Mouse (Mus musculus) olfactory bulb, adult 2 months (tissue): ENCODE measurements around the gene Pdzd7.

ENCODE experiments used
- CTCF ChIP-seq: fragments of 200-500 bp; IDR thresholded peaks from 2 replicates; pipeline ENCODE4 v1.5.1; 2012; ENCODE audit warnings: low read depth, mild to moderate bottlenecking, low read length, moderate library complexity; ENCODE audit not compliant: insufficient read depth
- POLR2A ChIP-seq: fragments of 200-500 bp; IDR thresholded peaks from 2 replicates; pipeline ENCODE4 v1.6.1; 2012; ENCODE audit warnings: mild to moderate bottlenecking, low read depth, low read length, moderate library complexity; ENCODE audit not compliant: insufficient read depth

GRCm38 (mm10) chr19:45026958-45027670 lies 18.4 kb downstream of the Pdzd7 start:
- TF ChIP-seq CTCF (no peak), POLR2A (no peak)
